Mouse (Mus musculus): ENCODE results near the gene Nop2. TPM values are rescaled to one million over a fixed set of nuclear protein-coding genes. Genes with fewer than 3 reads are reported as not detected.
A peak's percentile ranks its signal among the peaks of the same experiment; 100 is the strongest.

Gene Nop2
- polyA plus RNA-seq, 1 experiment from 2014 or later = 69.8 TPM

DNA sequence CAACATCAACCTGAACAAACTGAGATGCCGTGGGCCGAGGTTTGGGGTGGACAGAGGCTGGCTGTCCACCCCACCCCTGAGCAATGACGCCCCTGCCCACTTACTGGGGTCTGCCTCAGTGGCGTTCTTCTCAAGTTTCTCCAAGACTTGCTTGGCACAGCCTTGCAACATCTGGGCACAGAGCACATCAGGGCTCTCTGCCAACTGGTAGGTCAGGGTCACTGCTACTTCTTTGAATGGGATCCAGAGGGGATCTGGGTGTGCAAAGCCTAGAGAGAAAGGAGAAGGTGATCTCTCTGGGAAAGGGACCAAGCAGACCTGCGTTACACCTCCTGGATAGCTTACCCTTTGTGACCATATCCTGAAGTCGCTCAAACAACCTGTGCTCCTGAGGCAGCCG lies 41.5 kb downstream of the Nop2 start:
- ATAC-seq (replicated peaks; ENCODE audit: insufficient number of reproducible peaks, low FRiP score, low TSS enrichment, low read depth) = no peak
- Histone ChIP-seq H3K27ac (replicated peaks; ENCODE audit: low read depth, low read length) (no peak overlapping the region), H3K9me3 (replicated peaks; ENCODE audit: control insufficient read depth, low read length) (no peaks in the 10 kb centered on the region)

DNA sequence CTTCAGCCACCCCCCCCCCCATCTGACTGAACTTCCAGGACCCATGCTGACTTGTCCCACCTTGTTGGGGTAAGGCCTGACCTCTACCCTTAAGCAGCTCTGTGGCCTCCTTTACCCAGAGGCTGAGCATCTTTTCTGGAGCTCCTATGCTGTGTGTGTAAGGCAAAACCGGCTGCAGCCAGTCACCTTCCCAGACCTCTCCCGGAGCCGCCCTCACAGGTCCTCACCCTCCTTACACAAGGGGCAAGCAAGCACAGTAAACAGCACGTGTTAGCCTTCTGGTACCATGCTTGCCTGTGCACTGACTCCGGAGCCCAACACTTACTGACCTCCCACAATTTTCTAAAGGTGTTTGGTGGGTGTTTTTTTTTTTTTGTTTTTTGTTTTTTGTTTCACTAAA lies 43.8 kb downstream of the Nop2 start:
- no peaks in the 10 kb centered on the region for H3K27me3 ChIP-seq (ENCODE audit: control insufficient read depth, insufficient read depth, low read length)
- H3K9ac ChIP-seq (replicated peaks; ENCODE audit: low read length) = no peak overlapping the region
- no peaks in the 10 kb centered on the region for H3K9me3 ChIP-seq (replicated peaks; ENCODE audit: control insufficient read depth, low read length)
- WGBS = 91% methylated on average over 5 of the region's 5 CpGs
- H3K4me1 ChIP-seq (ENCODE audit: control insufficient read depth, insufficient read depth, low read length) = no peaks in the 10 kb centered on the region
- H3K36me3 ChIP-seq (replicated peaks; ENCODE audit: control insufficient read depth, insufficient read depth, low read depth, low read length) = peaks cover 65% of the 10 kb centered on the region
- H3K4me3 ChIP-seq (ENCODE audit: low read depth, low read length) = no peak overlapping the region
- no peak overlapping the region for H3K27ac ChIP-seq (replicated peaks; ENCODE audit: low read depth, low read length)
- ATAC-seq (replicated peaks; ENCODE audit: insufficient number of reproducible peaks, low FRiP score, low TSS enrichment, low read depth) = no peak
- no peak overlapping the region for H3K4me2 ChIP-seq (ENCODE audit: low read depth, low read length)
- DNase-seq (ENCODE audit: low spot score) = no peak

More for the DNA sequence above, 41.5 kb downstream of the Nop2 start:
- Histone ChIP-seq H3K9ac (replicated peaks; ENCODE audit: low read length) (no peak overlapping the region), H3K36me3 (replicated peaks; ENCODE audit: control insufficient read depth, insufficient read depth, low read depth, low read length) (peaks cover 69% of the 10 kb centered on the region), H3K4me1 (ENCODE audit: control insufficient read depth, insufficient read depth, low read length) (no peaks in the 10 kb centered on the region), H3K4me3 (ENCODE audit: low read depth, low read length) (no peak overlapping the region), H3K4me2 (ENCODE audit: low read depth, low read length) (no peak overlapping the region), H3K27me3 (ENCODE audit: control insufficient read depth, insufficient read depth, low read length) (no peaks in the 10 kb centered on the region)
- 97% methylated on average over 7 of the region's 7 CpGs for WGBS
- DNase-seq (ENCODE audit: low spot score) = no peak

DNA sequence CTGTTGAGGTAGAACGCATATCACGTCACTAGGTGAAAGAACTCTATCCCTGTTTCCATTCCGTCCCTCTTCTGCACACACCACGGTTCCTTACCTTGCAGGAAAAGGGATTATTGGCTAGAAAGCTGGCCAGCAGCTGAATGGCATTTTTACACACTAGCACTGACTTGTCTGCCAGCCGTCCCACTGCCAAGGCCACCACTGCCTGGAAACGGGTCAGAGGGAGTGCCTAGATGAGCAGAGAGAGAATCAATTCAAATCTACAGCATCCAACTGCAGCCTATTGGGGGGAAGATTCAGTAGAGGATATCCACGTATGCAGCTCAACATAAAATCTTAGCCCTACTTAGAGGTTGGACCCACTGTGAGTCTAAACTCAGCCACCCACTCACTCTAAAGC lies 47.9 kb downstream of the Nop2 start:
- no peaks in the 10 kb centered on the region for H3K9me3 ChIP-seq (replicated peaks; ENCODE audit: control insufficient read depth, low read length)
- no peak overlapping the region for H3K4me3 ChIP-seq (ENCODE audit: low read depth, low read length)
- no peak overlapping the region for H3K9ac ChIP-seq (replicated peaks; ENCODE audit: low read length)
- no peak overlapping the region for H3K4me2 ChIP-seq (ENCODE audit: low read depth, low read length)
- 94% methylated on average over 7 of the region's 7 CpGs for WGBS
- H3K27ac ChIP-seq (replicated peaks; ENCODE audit: low read depth, low read length) = no peak overlapping the region
- H3K27me3 ChIP-seq (ENCODE audit: control insufficient read depth, insufficient read depth, low read length) = no peaks in the 10 kb centered on the region
- H3K4me1 ChIP-seq (ENCODE audit: control insufficient read depth, insufficient read depth, low read length) = no peaks in the 10 kb centered on the region
- H3K36me3 ChIP-seq (replicated peaks; ENCODE audit: control insufficient read depth, insufficient read depth, low read depth, low read length) = peaks cover 67% of the 10 kb centered on the region
- ATAC-seq (replicated peaks; ENCODE audit: insufficient number of reproducible peaks, low FRiP score, low TSS enrichment, low read depth) = no peak
- DNase-seq (ENCODE audit: low spot score) = no peak

DNA sequence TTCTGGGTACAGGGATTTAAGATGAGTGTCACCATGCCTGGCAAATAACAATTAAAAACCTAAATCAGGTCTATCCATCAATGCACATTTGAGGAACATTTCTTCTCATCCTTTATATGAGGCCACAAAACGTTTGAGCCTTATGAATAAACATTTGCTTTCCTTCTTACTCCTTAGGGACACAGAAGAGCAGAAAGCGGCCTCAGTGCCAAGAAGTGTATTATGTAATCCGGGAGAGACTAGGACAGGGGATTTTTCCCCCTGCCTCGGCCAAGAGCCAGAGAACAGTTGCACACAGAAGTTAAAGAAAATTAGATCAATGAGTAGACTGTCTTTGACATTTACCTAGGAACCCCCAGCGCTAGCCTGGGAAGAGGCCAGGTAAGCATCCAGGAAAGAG lies 50.4 kb downstream of the Nop2 start:
- no peak for DNase-seq (ENCODE audit: low spot score)
- H3K4me1 ChIP-seq (ENCODE audit: control insufficient read depth, insufficient read depth, low read length) = no peaks in the 10 kb centered on the region
- no peaks in the 10 kb centered on the region for H3K9me3 ChIP-seq (replicated peaks; ENCODE audit: control insufficient read depth, low read length)
- peaks cover 65% of the 10 kb centered on the region for H3K36me3 ChIP-seq (replicated peaks; ENCODE audit: control insufficient read depth, insufficient read depth, low read depth, low read length)
- H3K27me3 ChIP-seq (ENCODE audit: control insufficient read depth, insufficient read depth, low read length) = no peaks in the 10 kb centered on the region
- H3K4me3 ChIP-seq (ENCODE audit: low read depth, low read length) = no peak overlapping the region
- WGBS = 82% methylated on average over 5 of the region's 5 CpGs
- no peak overlapping the region for H3K27ac ChIP-seq (replicated peaks; ENCODE audit: low read depth, low read length)
- H3K9ac ChIP-seq (replicated peaks; ENCODE audit: low read length) = no peak overlapping the region
- no peak overlapping the region for H3K4me2 ChIP-seq (ENCODE audit: low read depth, low read length)
- no peak for ATAC-seq (replicated peaks; ENCODE audit: insufficient number of reproducible peaks, low FRiP score, low TSS enrichment, low read depth)

DNA sequence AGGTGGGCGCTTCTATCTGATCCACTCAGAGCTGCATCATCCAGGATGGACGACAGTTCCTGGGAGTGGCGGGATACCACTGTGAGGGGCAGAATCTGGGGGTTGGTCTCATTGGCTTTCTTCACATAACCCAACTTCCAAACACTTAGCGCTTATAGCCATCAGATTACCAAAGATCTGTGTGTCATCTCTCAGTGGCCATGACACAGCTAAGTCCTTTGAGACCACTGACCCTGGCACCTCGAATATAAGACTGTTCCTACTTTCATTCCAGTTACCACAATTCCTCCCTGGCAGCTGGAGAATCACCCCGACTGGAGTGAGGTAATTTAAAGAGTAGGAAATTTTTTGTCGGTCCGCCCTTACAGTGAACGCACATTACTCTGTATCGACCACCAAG lies 54.5 kb downstream of the Nop2 start:
- H3K36me3 ChIP-seq (replicated peaks; ENCODE audit: control insufficient read depth, insufficient read depth, low read depth, low read length) = peaks cover 48% of the 10 kb centered on the region
- no peak overlapping the region for H3K9ac ChIP-seq (replicated peaks; ENCODE audit: low read length)
- H3K4me2 ChIP-seq (ENCODE audit: low read depth, low read length) = no peak overlapping the region
- no peaks in the 10 kb centered on the region for H3K4me1 ChIP-seq (ENCODE audit: control insufficient read depth, insufficient read depth, low read length)
- no peak for ATAC-seq (replicated peaks; ENCODE audit: insufficient number of reproducible peaks, low FRiP score, low TSS enrichment, low read depth)
- no peaks in the 10 kb centered on the region for H3K9me3 ChIP-seq (replicated peaks; ENCODE audit: control insufficient read depth, low read length)
- no peak for DNase-seq (ENCODE audit: low spot score)
- no peak overlapping the region for H3K27ac ChIP-seq (replicated peaks; ENCODE audit: low read depth, low read length)
- no peak overlapping the region for H3K4me3 ChIP-seq (ENCODE audit: low read depth, low read length)
- H3K27me3 ChIP-seq (ENCODE audit: control insufficient read depth, insufficient read depth, low read length) = no peaks in the 10 kb centered on the region
- 92% methylated on average over 10 of the region's 10 CpGs for WGBS

DNA sequence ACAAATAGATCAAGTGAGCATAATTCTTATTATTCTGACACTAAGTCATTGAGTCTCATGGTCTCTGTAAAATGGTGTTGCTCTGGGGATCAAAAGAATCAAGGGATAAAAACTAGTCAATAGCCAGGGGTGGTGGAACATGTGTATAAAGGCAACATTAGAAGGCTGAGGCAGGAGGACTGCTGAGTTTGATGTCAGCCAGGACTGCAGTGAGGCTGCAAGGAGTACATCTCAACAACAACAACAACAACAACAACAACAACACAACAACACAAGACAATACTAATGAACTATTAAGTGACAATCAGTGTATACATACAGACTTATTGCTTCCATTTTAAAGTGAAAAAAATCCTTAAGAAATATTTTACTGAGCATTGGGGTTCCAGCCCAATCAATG lies 59.1 kb downstream of the Nop2 start:
- Histone ChIP-seq H3K36me3 (replicated peaks; ENCODE audit: control insufficient read depth, insufficient read depth, low read depth, low read length) (peaks cover 15% of the 10 kb centered on the region), H3K4me1 (ENCODE audit: control insufficient read depth, insufficient read depth, low read length) (peaks cover 3% of the 10 kb centered on the region; the same call in 1 of the 2 replicates), H3K9me3 (replicated peaks; ENCODE audit: control insufficient read depth, low read length) (no peaks in the 10 kb centered on the region), H3K4me2 (ENCODE audit: low read depth, low read length) (peak overlapping the region; percentile 57), H3K27me3 (ENCODE audit: control insufficient read depth, insufficient read depth, low read length) (no peaks in the 10 kb centered on the region), H3K27ac (replicated peaks; ENCODE audit: low read depth, low read length) (no peak overlapping the region), H3K4me3 (ENCODE audit: low read depth, low read length) (peak overlapping the region; percentile 72), H3K9ac (replicated peaks; ENCODE audit: low read length) (peak overlapping the region; percentile 80)
- no peak for ATAC-seq (replicated peaks; ENCODE audit: insufficient number of reproducible peaks, low FRiP score, low TSS enrichment, low read depth)
- peak; percentile 32 for DNase-seq (ENCODE audit: low spot score)

DNA sequence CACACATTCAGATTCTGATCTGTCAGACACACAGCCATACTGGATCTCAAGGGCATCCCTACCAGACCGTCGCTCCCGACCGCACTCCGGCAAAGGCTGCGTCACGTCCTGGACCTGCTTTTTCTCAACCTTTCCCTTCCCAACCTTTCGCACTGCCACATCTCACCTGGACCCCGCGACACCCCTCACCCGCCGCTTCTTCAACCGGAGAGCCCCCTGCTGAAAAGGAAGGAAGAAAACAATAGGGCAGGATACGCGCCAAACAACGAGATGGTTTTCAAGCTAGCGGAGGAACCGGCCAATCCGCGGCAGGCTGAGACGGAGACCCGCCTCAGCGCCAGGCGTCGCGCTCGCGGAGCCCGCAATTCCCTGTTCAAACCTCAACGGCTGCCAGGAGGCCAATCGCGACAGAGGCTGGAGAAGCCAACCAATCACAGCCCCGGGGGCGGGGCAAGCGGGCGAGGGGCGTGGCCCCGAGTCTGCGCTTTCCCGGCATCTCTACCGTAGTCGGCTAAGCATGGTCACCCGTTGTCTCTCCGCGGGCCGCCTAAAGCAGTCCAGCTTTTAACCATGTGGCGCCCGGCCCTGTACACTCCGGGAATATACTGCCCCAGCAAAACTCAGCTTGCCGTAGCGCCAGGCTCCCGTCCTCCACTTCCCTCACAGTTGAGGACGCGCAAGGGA lies 59.8 kb downstream of the Nop2 start, which contains the start of the genes Ncapd2 and Mrpl51:
Gene Ncapd2 (minus strand): TSS at position 370 of the 684 bp plus-strand sequence.
Gene Mrpl51 (plus strand): TSS at position 470 of the 684 bp plus-strand sequence.
- whole genome bisulfite sequencing = under 1% methylated on average over 54 of the region's 54 CpGs
- H3K27ac ChIP-seq (replicated peaks; ENCODE audit: low read depth, low read length) = peak within 1 kb of the TSS; percentile 99
- H3K9ac ChIP-seq (replicated peaks; ENCODE audit: low read length) = peak within 1 kb of the TSS; percentile 80
- H3K9me3 ChIP-seq (replicated peaks; ENCODE audit: control insufficient read depth, low read length) = no peaks in the 10 kb centered on the region
- DNase-seq (ENCODE audit: low spot score) = peak; percentile 99
- H3K36me3 ChIP-seq (replicated peaks; ENCODE audit: control insufficient read depth, insufficient read depth, low read depth, low read length) = peaks cover 10% of the 10 kb centered on the region
- peak within 1 kb of the TSS; percentile 72 for H3K4me3 ChIP-seq (ENCODE audit: low read depth, low read length)
- peak within 1 kb of the TSS; percentile 79 for H3K4me2 ChIP-seq (ENCODE audit: low read depth, low read length)
- ATAC-seq (replicated peaks; ENCODE audit: insufficient number of reproducible peaks, low FRiP score, low TSS enrichment, low read depth) = peak; percentile 90
- H3K4me1 ChIP-seq (ENCODE audit: control insufficient read depth, insufficient read depth, low read length) = peaks cover 3% of the 10 kb centered on the region; the same call in 1 of the 2 replicates
- H3K27me3 ChIP-seq (ENCODE audit: control insufficient read depth, insufficient read depth, low read length) = no peaks in the 10 kb centered on the region

DNA sequence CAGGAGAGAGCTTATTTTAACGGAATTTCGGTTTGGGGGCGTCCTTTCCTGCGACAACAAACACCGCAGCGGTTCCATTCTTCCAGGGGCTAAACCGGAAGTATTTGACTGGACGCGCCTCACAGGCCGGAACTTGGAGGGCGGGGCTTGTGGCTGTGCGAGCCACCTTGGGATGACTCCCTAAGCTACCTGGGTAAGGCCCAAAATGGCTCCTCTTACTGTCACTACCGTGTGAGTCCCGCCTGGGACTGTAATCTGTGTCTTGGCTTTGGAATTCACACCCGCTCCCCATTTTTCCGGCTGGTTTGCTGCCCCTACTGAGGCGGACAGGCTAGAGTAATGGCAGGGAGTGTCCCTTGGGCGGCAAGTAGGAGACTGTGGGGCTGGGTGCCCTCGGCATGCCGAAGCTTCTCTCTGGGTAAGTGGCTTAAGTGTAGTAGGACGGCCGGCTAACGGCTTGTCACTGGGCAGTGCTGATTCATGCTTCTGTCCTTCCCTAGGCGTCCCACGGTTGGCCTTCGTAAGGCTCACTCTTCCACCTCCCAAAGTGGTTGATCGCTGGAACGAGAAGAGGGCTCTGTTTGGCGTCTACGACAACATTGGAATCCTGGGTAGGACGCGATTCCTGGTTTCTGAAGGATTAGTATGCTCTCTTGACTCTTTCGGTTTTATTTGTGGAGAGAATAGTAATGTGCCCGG lies 60.5 kb downstream of the Nop2 start:
- H3K4me3 ChIP-seq (ENCODE audit: low read depth, low read length) = peak overlapping the region; percentile 72
- peak overlapping the region; percentile 80 for H3K9ac ChIP-seq (replicated peaks; ENCODE audit: low read length)
- peaks cover 3% of the 10 kb centered on the region; the same call in 1 of the 2 replicates for H3K4me1 ChIP-seq (ENCODE audit: control insufficient read depth, insufficient read depth, low read length)
- H3K4me2 ChIP-seq (ENCODE audit: low read depth, low read length) = peak overlapping the region; percentile 79
- H3K27me3 ChIP-seq (ENCODE audit: control insufficient read depth, insufficient read depth, low read length) = no peaks in the 10 kb centered on the region
- no peaks in the 10 kb centered on the region for H3K9me3 ChIP-seq (replicated peaks; ENCODE audit: control insufficient read depth, low read length)
- DNase-seq (ENCODE audit: low spot score) (peak; percentile 97), ATAC-seq (replicated peaks; ENCODE audit: insufficient number of reproducible peaks, low FRiP score, low TSS enrichment, low read depth) (peak; percentile 89)
- H3K36me3 ChIP-seq (replicated peaks; ENCODE audit: control insufficient read depth, insufficient read depth, low read depth, low read length) = peaks cover 10% of the 10 kb centered on the region
- H3K27ac ChIP-seq (replicated peaks; ENCODE audit: low read depth, low read length) = peak overlapping the region; percentile 99
- 1% methylated on average over 34 of the region's 34 CpGs for WGBS

Data from embryonic facial prominence, embryonic 11.5 days (tissue).